Mouse (Mus musculus) left cerebral cortex, postnatal 14 days (tissue): ENCODE data around the gene Ube2s. TPM values are rescaled to one million over a fixed set of nuclear protein-coding genes. Genes with fewer than 3 reads are reported as not detected.
"Not testable (repeated sequence)": the region's sequence is repeated elsewhere in the genome, so short reads cannot be mapped to it uniquely, and the experiment has no call there.

Source experiments
- DNase-seq, 2 experiments: peaks; one replicate each; pipeline ENCODE4 v3.0.0; 2021 to 2022; ENCODE audit warnings: low spot score in 2 of 2, mixed read lengths in 1 of 2
- intact Hi-C: fragments of 180-260 bp; cut with DNase I; formaldehyde crosslinking; loops from one replicate; pipeline ENCODE4 v1.15.1; 2025
- long read RNA-seq, 2 experiments: library from polyadenylated mRNA; stranded (forward); transcript quantifications; one replicate each; pipeline ENCODE4 v2.0.0; 2021
- total RNA-seq, 2 experiments: library from RNA; stranded (reverse); gene quantifications; 2 replicates each; pipeline ENCODE4 v1.2.3; 2021

Ube2s gene
- 100 to 1,000 TPM; 115 to 145 TPM for total RNA-seq
- long read RNA-seq, experiment 1, full-length matches to known transcripts: 50 of 51 reads
- long read RNA-seq, experiment 1, partial matches to known transcripts: 0 of 51 reads
- long read RNA-seq, experiment 1, other reads (novel, unspliced or antisense): 1 of 51 reads
- long read RNA-seq, experiment 2, transcript Ube2s-201 (4 exons, 1,238 nt): major isoform, 37 of 39 reads
- long read RNA-seq, experiment 2, partial matches to known transcripts: 0 of 39 reads
- long read RNA-seq, experiment 2, other reads (novel, unspliced or antisense): 0 of 39 reads

- DNase-seq: peak; percentile 98 to 99
- intact Hi-C loops: no loop called here
These were observed at the start of gene Ube2s for GRCm38 (mm10) chr7:4812303-4813104. TSS of gene Ube2s (minus strand) at chr7:4812590.

GRCm38 (mm10) chr7:4860926-4861325, 48.5 kb upstream of the Ube2s start:
- intact Hi-C loops, DNase-seq: not testable (repeated sequence)

DNA sequence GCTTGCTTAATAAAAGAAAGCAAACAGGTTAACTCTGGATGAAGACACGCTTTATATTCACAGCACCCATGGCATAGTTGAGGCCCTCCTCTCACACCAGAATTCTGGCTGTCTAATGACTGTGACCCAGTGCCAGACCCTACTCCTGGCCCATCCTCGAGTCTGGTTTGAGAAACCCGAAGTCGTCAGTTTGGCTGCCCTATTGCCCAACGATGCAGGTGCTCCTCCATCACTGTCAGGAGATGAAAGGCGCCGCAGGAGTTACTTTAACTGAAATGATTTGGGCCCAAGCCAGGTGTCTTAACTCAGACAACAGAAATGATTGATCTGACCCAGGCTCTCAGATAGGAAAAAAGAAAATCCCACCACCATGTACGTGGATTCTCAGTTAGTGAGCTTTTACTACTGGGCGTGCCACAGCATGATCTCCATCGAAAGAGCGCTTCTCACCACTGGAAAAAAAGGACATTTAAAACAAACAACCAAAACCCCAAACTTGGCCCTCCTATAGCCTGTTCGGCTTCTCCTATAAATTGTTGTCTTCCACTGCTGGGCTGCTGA, 47.1 kb upstream of the Ube2s start:
- DNase-seq: no peak
- intact Hi-C loops: no loop called here

GRCm38 (mm10) chr7:4857321-4857720, 44.9 kb upstream of the Ube2s start:
- no peak for DNase-seq
- intact Hi-C loops: no loop called here

GRCm38 (mm10) chr7:4856508-4856907, 44.1 kb upstream of the Ube2s start:
- DNase-seq: no peak
- intact Hi-C loops: no loop called here

DNA sequence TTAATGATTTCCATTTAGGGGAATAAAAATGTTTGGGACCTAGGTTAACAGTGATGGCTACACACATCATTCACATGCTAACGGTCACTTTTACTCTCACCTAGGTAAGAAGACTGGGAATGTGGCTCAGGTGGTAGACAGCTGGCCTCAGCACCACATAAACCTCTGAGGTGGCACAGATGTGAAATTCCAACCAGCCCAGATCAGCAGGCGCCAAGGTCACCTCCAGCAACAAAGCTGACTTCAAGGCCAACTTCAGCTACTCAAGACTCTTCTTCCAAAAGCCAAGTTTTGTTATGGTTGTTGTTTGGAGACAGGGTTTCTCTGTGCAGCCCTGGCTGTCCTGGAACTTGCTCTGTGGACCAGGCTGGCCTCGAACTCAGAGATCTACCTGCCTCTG, 41.2 kb upstream of the Ube2s start:
- intact Hi-C loops: no loop called here
- DNase-seq: no peak

DNA sequence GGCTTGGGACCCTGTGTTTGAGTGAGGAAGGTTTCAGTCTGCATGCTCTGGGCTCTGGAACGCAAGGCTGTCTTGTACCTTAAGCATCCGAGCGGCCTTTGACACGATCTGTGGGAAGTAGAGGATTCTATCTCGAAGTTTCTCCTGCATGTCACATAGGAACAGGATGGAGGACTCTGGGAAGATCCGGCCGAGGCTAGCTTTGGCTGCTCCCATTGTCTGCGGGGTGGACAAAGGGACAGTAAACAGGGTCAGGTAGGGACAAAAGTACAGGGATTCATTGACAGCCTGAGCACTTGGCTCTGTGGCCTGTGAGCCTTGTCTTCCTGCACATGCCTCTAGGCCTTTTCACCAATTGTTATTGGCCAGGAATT, 38.9 kb upstream of the Ube2s start:
- no peak for DNase-seq
- intact Hi-C loops: no loop called here

GRCm38 (mm10) chr7:4850621-4851314, 38.4 kb upstream of the Ube2s start:
- intact Hi-C loops: no loop called here
- no peak for DNase-seq

- DNase-seq: no peak
- intact Hi-C loops: no loop called here
These were observed 37.0 kb upstream of the Ube2s start for GRCm38 (mm10) chr7:4849372-4849771.

GRCm38 (mm10) chr7:4844917-4845309, 32.5 kb upstream of the Ube2s start:
- DNase-seq: peak; percentile 92 to 96
- intact Hi-C loops: loop anchor here (5.0 kb wide), 1 partner anchor 77 kb away; the partner anchor contains the start of gene Nat14

DNA sequence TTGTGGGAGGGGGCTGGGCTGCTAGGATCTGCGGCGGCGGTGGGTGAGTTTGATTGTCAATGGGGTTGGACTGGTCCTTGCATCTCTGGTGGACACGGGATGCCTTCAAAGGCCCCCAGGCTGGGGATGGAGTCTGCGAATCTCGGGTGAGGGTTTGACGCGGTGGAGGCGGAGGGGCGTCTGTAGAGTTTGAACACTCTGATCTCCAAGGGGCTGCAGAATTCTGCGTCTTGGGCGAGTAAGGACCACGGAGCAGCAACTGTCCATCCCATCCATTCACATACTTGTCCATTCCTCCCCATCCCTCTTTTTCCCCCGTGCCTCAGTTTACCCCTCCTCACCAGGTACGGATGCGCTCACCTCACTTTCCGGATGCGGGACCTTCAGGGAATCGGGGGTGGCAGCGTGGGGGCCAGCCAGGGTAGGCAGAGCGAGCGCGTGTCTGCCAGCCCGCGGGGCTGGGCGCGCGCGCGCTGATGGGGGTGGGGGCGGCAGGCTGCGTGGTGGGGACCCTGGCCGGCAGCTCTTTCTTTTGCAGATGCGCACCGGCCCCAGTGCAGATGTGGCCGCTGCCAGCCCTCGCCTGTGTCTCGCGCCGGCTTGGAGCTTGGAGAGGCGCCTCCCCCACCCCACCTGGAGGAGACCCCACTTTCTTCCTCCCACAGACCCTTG, 32.0 kb upstream of the Ube2s start, which contains the start of gene Shisa7:
Gene Shisa7, minus strand, starts transcription at position 452 of the 672 bp plus-strand sequence.
- intact Hi-C loops: loop anchor here (5.0 kb wide), 1 partner anchor 78 kb away; the partner anchor contains the start of gene Nat14
- DNase-seq: peak in 1 of 2 experiments; percentile 54

GRCm38 (mm10) chr7:4843604-4844244, 31.3 kb upstream of the Ube2s start:
- peak; percentile 88 for DNase-seq
- intact Hi-C loops: loop anchor here (5.0 kb wide), 1 partner anchor 79 kb away; the partner anchor contains the start of gene Nat14

- DNase-seq: peak; percentile 58 to 79
- intact Hi-C loops: loop anchor here (5.0 kb wide), 1 partner anchor 80 kb away; the partner anchor contains the start of gene Nat14
These were observed 30.3 kb upstream of the Ube2s start for GRCm38 (mm10) chr7:4842634-4843131.

GRCm38 (mm10) chr7:4842077-4842476, 29.7 kb upstream of the Ube2s start:
- intact Hi-C loops: loop anchor here (5.0 kb wide), 1 partner anchor 80 kb away; the partner anchor contains the start of gene Nat14
- peak; percentile 45 to 66 for DNase-seq

GRCm38 (mm10) chr7:4837639-4838038, 25.2 kb upstream of the Ube2s start:
- intact Hi-C loops: no loop called here
- DNase-seq: no peak

GRCm38 (mm10) chr7:4836351-4836792, 24.0 kb upstream of the Ube2s start:
- intact Hi-C loops: no loop called here
- DNase-seq: peak; percentile 56 to 59

DNA sequence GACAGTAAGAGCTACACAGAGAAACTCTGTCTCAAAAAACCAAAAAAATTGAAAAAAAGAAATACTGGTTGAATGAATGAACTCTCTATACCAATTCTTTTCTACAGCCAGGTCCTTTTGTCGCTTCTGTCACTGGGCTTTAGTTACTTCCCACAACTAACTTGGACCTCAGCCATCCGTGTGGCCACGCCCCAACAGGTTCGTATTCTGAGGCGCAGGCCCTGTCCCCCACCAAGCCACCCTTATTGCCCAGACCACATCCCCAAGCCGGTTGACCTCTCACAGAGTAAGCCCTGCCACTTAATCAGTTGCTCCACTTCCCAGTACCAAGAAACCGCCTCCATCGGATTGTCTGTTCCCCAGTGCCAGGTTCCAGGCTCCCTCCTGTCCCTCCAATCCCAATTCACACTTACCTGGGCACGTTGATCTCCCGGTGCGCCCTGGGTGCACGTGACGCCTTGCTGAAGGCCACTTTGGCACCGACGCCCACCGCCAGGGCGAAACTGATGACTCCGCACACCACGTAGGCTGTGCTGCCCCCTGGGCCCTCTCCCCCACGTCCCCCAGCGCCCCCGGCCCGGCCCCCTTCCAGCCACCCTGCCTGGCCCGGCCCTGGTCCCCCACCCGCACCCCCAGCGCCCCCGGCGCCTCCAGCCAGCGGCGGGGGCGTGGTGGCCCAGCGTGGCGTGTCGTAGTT, 23.4 kb upstream of the Ube2s start:
- intact Hi-C loops: no loop called here
- no peak for DNase-seq

DNA sequence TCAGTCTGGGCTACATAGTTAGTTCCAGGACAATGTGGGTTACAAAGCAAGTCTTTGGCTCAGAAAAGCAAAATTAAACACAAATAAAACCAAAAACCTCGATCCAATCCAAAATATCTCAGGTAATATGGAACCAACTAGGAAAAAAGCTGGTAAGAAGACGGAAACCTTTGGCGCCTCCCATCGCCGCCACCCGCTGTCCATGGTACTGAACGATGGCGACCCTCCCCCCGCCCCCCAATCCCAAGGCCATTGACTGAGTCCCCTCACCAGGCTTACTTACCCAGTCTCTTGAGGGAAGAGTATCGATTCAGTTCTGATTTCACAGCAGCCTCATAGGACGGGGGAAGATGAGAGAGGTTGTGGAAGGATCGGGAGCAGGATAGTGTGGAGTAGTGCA, 18.1 kb upstream of the Ube2s start:
- intact Hi-C loops: no loop called here
- no peak for DNase-seq
